Mouse (Mus musculus): Measurements from ENCODE around the gene Tuba1c.
"Not testable (repeated sequence)": the region's sequence is repeated elsewhere in the genome, so short reads cannot be mapped to it uniquely, and the experiment has no call there.

The Tuba1c gene

DNA sequence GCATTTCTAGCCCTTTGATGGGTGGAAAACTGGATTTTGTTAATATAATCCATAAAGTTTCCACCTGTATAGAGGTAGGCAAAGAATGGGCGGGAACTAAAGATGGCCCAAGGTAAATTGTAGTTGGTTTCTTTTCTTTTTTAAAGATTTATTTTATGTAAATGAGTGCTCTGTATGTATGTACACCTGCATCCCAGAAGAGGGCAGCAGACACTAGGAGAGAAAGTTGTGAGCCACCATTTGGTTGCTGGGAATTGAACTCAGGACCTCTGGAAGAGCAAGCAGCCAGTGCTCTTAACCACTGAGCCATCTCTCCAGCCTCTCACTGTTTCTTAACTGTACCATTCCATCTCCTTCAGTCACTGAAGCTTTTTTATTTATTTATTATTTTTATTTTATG lies 42.3 kb downstream of the Tuba1c start:
- DNase-seq, result no peak

DNA sequence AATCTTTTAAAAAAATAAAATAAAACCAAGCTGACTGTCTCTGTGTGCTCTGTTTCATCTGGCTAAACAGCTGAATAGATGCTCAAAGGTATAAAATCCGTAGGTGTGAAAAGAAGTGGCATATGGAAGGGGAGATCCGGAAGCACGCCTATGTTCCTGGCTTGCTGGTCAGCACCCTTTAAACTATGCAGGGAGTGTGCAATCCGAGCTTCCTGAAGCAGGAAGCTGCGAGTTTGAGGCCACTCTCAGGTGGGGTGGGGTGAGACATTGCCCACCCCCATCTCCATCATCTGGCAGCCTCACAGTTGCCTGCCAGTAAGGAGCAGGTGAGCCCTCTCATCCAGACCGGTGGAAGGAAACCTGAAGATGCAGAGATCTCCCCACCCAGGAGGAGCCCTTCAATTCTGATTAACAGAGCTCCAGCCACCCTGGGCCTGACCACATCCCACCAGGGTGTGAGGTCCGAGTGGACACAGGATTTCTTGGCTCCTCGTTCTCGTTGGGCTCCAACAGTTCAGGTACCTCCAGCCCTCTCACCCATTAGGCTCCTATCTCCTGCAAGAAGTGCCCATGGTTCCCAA lies 44.4 kb downstream of the Tuba1c start, which contains the start of gene Troap:
TSS of gene Troap (plus strand) at position 557 of the 581 bp plus-strand sequence.
- no peak for DNase-seq

DNA sequence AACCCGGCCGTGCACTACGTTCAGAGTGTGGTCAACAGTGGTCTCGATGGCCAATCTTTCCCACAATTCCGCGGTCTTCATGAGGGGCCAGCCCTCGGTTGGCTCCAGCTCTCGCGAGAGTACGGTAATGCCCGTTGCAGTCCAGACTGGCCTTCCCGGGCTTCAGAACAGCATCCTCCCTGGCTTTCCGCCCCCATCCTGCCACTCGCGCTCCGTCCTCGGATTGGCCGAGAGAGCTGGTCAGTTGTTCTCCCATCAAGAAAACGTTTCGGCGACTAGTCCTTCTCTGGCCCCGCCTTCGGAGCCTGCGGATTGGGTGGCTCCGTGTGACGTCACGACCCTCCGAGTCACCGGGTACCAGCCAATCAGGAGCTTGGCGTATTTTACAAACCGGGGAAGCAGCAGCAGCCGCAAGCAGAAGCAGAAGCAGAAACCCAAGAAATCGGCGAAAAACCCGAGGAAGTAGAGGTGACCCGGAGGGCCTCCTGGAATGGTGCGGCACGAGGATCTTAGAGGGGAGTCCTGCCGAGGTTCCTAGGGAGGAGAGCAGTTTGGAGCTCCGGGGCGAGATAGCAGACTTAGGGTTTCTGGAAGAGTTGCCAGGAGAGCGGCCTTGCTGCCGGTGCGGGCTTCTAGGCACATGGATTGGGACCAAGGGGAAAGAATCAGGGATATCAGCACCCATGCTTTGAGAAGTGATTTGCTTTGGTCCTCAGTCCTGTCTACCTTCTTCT lies 45.1 kb downstream of the Tuba1c start:
- DNase-seq, result peak; percentile 99

DNA sequence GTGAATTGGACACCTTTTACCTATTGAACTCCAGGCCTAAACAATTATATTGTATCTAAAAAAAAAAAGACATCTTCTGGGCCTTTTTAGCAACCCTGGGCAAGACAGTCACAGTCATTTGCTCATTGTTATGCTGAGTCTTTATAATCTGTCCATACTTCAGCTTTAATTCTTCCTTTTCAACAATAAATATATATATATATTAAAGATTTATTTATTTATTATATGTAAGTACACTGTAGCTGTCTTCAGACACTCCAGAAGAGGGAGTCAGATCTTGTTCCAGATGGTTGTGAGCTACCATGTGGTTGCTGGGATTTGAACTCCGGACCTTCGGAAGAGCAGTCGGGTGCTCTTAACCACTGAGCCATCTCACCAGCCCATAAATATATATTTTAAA lies 46.3 kb downstream of the Tuba1c start:
- not testable (repeated sequence) for DNase-seq

DNA sequence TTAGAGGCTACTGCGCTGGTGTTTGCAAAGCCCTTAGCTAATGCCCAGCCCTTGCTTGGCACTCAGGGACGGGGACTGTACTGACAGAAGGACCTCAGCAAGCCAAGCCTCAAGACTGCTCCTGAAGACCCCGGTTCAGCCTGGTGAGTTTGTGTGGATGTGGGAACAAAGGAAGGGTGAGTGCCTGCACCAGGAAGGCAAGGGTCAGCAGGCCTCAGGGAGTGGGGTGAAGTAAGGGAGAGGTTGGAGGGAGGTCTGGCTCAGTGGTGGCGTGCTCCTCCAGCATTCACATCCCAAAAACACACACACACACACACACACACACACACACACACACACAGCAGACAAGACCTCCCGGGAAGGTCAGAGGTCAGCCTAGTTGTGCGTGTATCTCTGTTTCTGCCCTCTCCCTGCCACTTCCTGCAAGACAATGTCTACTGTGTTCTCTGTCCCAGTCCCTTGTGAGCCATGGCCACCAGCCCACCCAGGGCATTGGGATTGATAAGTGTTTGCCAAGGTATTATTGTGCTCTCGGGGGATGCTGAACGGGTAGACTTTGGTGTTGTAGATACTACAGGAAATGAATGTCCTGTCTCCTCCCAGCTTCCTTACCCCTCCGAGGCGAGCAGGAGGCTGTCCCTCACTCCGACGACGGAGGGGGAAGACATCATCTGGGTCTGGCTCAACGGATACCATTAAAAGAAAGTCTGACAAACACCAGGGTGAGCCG lies 48.7 kb downstream of the Tuba1c start:
- DNase-seq, result no peak

GRCm38 (mm10) chr15:99079804-99080203 lies 50.1 kb downstream of the Tuba1c start:
- no peak for DNase-seq

GRCm38 (mm10) chr15:99082322-99082721 lies 52.6 kb downstream of the Tuba1c start:
- DNase-seq, result no peak

GRCm38 (mm10) chr15:99082840-99083239 lies 53.1 kb downstream of the Tuba1c start:
- DNase-seq, result no peak

GRCm38 (mm10) chr15:99083258-99083657 lies 53.6 kb downstream of the Tuba1c start:
- DNase-seq, result peak; percentile 73

GRCm38 (mm10) chr15:99083867-99084557 lies 54.3 kb downstream of the Tuba1c start:
- no peak for DNase-seq

DNA sequence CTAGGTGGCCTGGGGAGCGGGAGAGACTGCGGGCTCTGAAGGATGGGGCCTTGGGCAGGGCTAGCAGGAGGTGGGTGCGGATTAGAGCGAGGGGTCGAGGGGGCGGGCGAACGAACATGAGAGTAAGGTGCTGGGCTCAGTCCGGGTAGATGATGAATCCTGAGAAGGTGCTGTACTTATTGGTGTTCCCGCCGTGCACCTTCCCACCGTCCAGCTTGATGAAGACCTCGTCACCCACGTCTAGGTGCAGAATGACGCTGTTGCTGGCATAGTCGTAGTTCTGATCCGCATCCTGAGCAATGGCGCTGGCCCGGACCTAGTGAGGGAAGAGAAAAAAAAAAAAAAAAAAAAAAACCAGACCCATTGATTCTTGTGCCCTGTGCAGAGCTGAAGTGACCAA lies 54.9 kb downstream of the Tuba1c start:
- DNase-seq, result no peak

DNA sequence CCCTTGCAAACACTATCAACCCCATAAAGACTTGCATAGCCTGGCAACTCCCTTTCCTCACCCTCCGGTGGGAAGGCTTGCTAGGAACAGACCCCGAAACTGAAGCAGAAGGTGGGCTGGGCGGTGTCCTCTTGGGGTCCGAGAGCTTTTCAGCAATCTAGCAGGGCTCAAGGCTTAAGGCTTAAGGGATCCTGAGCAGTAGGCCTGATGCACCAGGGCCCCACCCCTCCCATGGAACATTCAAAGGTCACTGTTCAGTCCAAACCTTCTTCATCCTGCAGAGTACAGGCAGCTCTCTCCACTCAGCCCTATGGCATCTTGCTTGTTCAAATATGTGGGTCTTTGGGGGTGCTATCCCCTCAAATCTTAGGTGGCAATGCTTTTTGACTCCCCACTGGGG lies 56.3 kb downstream of the Tuba1c start:
- DNase-seq, result no peak

DNA sequence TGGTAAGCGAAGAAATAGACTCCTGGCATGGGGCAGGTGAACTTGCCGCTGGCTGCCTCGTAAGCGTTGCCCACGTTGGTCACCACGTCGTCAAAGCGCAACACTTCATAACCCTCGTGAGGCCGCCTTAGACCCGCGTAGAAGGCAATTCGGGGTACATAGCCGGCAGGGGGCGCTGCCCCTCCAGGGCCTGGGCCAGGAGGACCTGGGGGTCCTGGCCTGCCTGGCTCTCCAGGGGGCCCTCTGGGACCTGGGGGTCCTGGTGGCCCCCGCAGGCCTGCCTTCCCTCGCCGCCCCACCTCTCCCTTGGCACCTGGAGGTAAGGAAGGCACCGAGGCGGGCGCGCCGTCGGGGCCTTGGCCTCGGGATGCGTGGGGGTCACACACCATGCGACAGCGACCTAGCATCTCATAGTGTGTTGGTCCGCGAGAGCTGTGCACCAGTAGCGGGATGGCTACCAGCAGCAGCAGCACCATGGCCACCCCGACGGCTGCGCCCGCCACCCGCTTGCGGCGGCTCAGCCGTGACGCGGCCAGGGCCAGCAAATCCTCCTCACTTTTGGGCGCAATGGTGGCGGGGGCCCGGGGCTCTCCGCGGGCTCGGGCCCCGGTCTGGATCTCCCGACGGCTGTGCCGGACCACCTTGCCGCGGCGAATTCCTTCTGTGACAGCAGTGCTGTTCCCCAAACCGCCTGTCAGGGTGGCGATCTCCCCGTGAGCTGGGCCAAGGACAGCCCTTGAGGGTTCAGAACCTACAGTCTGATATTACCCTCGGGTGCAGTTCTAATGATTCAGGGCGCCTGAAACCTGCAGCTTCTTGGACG lies 57.8 kb downstream of the Tuba1c start, which contains the start of gene C1ql4:
TSS of gene C1ql4 (minus strand) at position 565 of the 823 bp plus-strand sequence.
- no peak for DNase-seq
